Mouse (Mus musculus) adrenal gland, postnatal 14 days (tissue): Measurements from ENCODE around the gene Enpp1. TPM values are rescaled to one million over a fixed set of nuclear protein-coding genes. Genes with fewer than 3 reads are reported as not detected.

Experiments
- DNase-seq: peaks from one replicate; pipeline ENCODE4 v3.0.0; 2021; ENCODE audit warnings: mixed read lengths
- total RNA-seq: library from RNA; stranded (reverse); gene quantifications from 2 replicates; pipeline ENCODE4 v1.2.3, GENCODE M21; 2021

Gene Enpp1
- total RNA-seq, 1 experiment from 2014 or later: 4.4 TPM

- DNase-seq: no peak
Observed at GRCm38 (mm10) chr10:24710361-24710760, 1.6 kb downstream of the Enpp1 start.

- DNase-seq: no peak
Observed at GRCm38 (mm10) chr10:24707745-24708144, 4.2 kb downstream of the Enpp1 start.

- no peak for DNase-seq
Observed at GRCm38 (mm10) chr10:24706431-24707140, 5.4 kb downstream of the Enpp1 start.

- no peak for DNase-seq
Observed at GRCm38 (mm10) chr10:24702698-24703097, 9.3 kb downstream of the Enpp1 start.

GRCm38 (mm10) chr10:24698131-24698775, 13.7 kb downstream of the Enpp1 start:
- DNase-seq: no peak

GRCm38 (mm10) chr10:24696761-24697160, 15.2 kb downstream of the Enpp1 start:
- DNase-seq: no peak

- DNase-seq: no peak
Observed at GRCm38 (mm10) chr10:24695786-24696185, 16.2 kb downstream of the Enpp1 start.

GRCm38 (mm10) chr10:24682518-24683104, 29.3 kb downstream of the Enpp1 start:
- no peak for DNase-seq

- no peak for DNase-seq
Observed at GRCm38 (mm10) chr10:24677681-24678080, 34.3 kb downstream of the Enpp1 start.

- no peak for DNase-seq
Observed at GRCm38 (mm10) chr10:24674261-24674660, 37.7 kb downstream of the Enpp1 start.

GRCm38 (mm10) chr10:24672948-24673347, 39.0 kb downstream of the Enpp1 start:
- DNase-seq: no peak

GRCm38 (mm10) chr10:24670548-24670947, 41.4 kb downstream of the Enpp1 start:
- no peak for DNase-seq

- DNase-seq: no peak
Observed at GRCm38 (mm10) chr10:24650990-24651569, 60.9 kb downstream of the Enpp1 start.

- no peak for DNase-seq
Observed at GRCm38 (mm10) chr10:24647996-24648738, 63.8 kb downstream of the Enpp1 start.

- no peak for DNase-seq
Observed at GRCm38 (mm10) chr10:24645169-24645568, 66.8 kb downstream of the Enpp1 start.

- DNase-seq: no peak
Observed at GRCm38 (mm10) chr10:24642796-24643580, 69.0 kb downstream of the Enpp1 start.

GRCm38 (mm10) chr10:24641416-24642140, 70.4 kb downstream of the Enpp1 start:
- no peak for DNase-seq

GRCm38 (mm10) chr10:24640186-24640875, 71.6 kb downstream of the Enpp1 start:
- DNase-seq: no peak

- DNase-seq: no peak
Observed at GRCm38 (mm10) chr10:24639596-24639995, 72.4 kb downstream of the Enpp1 start.
